Mouse (Mus musculus): ENCODE measurements around the gene Cflar.
"Not testable (repeated sequence)": the region's sequence is repeated elsewhere in the genome, so short reads cannot be mapped to it uniquely, and the experiment has no call there.

Cflar gene

GRCm38 (mm10) chr1:58711365-58712016, at the start of gene Cflar:
Gene Cflar, plus strand, starts transcription at chr1:58711508.
- peak; percentile 31 to 61 for DNase-seq (ENCODE audit: low spot score in 2 of 2)

DNA sequence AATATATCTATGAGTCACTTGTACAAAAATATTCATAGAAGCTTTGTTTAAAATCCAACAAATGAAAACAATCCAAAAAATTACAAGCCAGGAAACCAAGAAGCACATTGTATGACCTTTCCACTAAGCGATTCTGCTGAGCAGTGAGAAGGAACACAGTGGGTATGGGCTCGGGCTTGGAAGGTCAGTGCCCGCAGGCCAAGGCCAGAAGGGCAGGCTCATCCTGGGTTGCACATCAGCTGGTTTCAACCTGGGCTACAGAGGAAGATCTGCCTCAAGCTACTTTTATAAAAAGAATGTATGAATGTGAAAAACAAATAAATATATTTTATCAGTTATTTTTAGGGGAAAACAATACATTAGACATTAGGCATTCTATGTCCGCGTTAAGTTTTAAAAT, 48.6 kb upstream of the Cflar start:
- not testable (repeated sequence) for DNase-seq (ENCODE audit: low spot score in 2 of 2)

GRCm38 (mm10) chr1:58663365-58663764, 47.9 kb upstream of the Cflar start:
- DNase-seq (ENCODE audit: low spot score in 2 of 2): not testable (repeated sequence)

DNA sequence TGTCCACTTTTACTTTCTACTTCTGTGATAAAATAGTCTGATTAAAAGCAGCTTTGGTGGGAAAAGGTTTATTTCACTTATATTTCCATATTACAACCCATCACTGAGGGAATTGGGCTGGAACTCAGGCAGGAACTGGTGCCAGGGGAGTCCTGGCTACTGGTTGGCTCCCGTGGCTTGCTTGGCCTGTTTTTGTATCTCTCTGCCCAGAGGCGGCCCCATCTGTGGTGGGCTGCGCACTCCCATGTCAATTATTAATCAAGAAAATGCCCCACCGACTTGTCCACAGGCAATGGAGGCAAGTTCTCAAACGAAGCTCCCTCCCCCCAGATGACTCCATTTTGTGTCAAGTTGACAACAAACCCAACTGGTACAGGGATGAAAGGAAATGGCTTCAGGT, 43.1 kb upstream of the Cflar start:
- DNase-seq (ENCODE audit: low spot score in 2 of 2): no peak

DNA sequence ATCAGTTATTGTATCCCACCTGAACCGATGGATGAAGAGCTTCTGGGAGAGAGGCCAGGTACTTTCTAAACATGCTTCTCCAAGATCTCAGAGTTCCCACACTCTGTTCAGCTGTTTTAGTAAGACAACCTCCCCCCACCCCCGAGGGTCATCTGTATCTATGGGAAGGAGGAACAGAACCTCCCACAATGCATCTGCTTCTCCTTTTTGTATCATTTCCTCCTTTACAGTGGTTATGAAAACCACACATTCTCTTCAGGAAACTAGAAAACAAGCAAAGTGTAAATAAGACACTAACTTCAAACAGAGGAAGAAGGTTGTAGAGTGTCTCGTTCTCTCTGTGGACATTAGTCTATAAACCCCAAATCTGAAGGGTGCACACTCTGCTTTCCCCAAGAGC, 41.7 kb upstream of the Cflar start:
- not testable (repeated sequence) for DNase-seq (ENCODE audit: low spot score in 2 of 2)

- no peak for DNase-seq (ENCODE audit: low spot score in 2 of 2)
Observed at GRCm38 (mm10) chr1:58672116-58672515, 39.2 kb upstream of the Cflar start.

DNA sequence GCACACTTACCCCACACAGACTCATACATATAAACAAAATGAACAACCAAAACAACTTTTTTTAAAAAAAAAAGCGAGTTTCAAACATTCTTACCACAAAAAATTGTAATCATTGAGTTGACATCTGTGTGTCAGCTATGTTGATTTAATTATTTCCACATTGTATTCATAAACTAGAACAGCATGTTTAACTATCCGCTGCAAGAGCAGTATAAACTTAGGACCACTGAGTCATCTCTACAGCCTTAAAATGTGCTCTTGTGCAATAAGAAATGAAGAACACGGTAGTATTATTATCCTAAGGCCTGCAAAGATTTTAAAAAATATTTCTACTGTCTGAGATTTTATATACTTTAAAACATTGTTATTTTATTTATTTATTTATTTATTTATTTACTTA, 36.3 kb upstream of the Cflar start:
- no peak for DNase-seq (ENCODE audit: low spot score in 2 of 2)

GRCm38 (mm10) chr1:58677575-58677974, 33.7 kb upstream of the Cflar start:
- DNase-seq (ENCODE audit: low spot score in 2 of 2): peak in 1 of 2 experiments; percentile 11

GRCm38 (mm10) chr1:58678412-58678811, 32.9 kb upstream of the Cflar start:
- not testable (repeated sequence) for DNase-seq (ENCODE audit: low spot score in 2 of 2)

- no peak for DNase-seq (ENCODE audit: low spot score in 2 of 2)
Observed at GRCm38 (mm10) chr1:58689426-58689825, 21.9 kb upstream of the Cflar start.

- DNase-seq (ENCODE audit: low spot score in 2 of 2): no peak
Observed at GRCm38 (mm10) chr1:58690006-58690744, 21.1 kb upstream of the Cflar start.

GRCm38 (mm10) chr1:58690834-58691488, 20.3 kb upstream of the Cflar start:
- DNase-seq (ENCODE audit: low spot score in 2 of 2): not testable (repeated sequence)

DNA sequence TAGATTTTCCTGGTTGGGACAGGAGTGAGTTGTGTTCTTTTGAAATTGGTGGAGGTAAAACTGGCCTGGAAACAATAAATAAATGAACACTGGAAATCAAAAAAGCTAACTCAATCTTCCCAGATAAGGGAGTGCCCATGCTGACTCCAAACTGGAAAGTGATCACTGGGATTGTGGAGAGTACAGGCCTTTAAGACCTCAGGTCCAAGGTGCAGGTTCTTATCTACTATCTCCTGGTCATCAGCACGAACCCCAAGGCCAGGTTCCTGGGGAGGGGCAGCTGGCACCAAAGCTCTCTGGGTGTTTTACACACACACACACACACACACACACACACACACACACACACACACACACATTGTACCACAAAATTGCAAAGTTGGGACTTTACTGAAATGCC, 19.6 kb upstream of the Cflar start:
- not testable (repeated sequence) for DNase-seq (ENCODE audit: low spot score in 2 of 2)

- DNase-seq (ENCODE audit: low spot score in 2 of 2): no peak
Observed at GRCm38 (mm10) chr1:58693696-58694095, 17.6 kb upstream of the Cflar start.

DNA sequence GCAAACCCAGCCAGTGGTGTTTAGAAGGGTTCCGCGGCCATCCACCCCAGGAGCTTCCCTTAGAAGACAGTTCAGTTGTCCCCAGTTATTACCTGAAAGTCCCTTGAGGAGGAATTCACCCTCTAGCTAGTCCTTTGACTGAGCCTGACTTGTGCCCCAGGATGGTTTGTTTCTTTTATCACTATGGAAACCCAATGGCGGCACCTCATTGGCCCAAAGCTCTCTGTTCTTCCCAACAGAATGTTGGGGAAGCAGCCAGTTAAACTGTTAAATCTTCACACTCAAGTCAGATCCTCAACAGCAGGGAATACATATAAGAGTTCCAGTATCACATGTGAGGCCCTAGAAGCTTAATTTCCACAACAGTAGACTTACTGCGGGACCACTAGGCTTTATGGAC, 15.5 kb upstream of the Cflar start, which contains the start of gene Als2cr12:
TSS of gene Als2cr12 (minus strand) at position 180 of the 400 bp plus-strand sequence.
- DNase-seq (ENCODE audit: low spot score in 2 of 2): not testable (repeated sequence)

DNA sequence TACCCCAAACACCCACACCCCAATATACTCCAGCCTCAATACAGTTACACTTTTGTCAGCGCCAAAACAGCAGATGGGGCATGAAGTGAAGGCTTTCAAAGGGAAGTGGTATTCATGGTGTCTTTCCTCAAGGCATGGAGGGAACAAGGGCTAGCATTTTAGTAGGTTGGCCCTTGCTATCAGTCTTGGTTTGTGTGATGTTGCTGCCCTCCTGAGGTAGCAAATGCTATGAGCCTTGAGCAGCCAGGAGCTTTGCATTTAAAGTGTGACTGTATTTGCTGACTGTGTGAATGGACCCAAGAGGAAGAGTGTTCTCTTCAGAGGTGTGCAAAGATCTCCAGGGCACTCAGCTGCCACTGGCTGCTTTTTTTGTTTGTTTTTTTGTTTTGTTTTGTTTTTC, 13.7 kb upstream of the Cflar start:
- DNase-seq (ENCODE audit: low spot score in 2 of 2): not testable (repeated sequence)

GRCm38 (mm10) chr1:58698781-58699180, 12.5 kb upstream of the Cflar start:
- no peak for DNase-seq (ENCODE audit: low spot score in 2 of 2)

GRCm38 (mm10) chr1:58699988-58700387, 11.3 kb upstream of the Cflar start:
- DNase-seq (ENCODE audit: low spot score in 2 of 2): no peak

DNA sequence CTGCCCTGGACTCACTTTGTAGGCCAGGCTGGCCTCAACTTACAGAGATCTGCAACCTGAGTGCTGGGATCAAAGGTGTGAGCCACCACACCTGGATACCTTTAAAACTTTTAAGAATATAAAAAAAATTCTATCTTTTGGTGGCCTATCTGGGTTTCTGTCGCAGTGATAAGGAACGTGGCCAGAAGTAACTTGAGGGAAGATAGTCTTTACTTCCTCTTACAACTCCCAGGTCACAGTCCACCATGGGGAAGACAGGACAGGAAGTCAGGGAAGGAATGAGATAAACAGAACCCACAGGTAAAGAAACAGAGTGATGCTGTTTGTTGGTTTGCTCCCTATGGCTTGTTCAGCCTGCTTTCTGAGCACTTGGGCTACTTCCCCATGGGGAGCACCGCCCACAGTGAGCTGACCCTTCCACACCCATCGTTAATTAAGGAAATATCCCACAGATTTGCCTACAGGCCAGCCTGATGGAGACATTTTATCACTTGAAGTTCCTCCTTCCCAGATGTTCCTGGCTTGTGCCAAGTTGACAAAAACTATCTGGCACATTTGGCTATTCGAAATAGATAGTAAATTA, 10.6 kb upstream of the Cflar start:
- DNase-seq (ENCODE audit: low spot score in 2 of 2): not testable (repeated sequence)

- DNase-seq (ENCODE audit: low spot score in 2 of 2): not testable (repeated sequence)
Observed at GRCm38 (mm10) chr1:58710043-58710442, 1.3 kb upstream of the Cflar start.

DNA sequence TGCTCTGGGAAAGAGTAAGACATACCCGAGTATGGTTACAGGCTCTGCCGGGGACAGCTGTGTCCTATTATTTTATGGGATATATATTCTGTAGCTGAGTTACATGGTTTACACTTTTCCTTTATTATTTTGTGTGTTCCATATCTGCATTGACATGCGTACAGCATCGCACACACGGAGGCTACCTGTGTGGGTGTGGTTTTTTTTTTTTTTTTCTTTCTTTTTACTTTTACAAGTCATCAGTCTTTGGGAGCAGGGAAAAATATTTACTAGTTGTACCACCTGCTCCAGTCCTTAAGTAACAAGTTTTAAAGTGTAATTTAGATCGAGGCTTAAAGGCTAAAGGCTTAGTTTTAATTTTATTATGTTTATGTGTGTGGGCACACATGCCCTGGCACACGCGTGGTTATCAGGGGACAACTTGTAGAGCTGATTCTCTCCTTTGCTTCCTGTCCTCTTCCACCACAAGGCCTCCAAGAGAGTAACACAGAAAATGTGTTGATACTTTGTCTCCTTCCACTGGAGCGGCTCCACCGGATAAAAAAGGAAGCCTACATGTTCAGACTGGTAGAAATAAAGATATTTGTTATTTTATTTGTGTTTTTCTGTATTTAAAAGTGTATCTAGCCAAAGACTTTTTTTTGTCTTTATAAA, 470 bp upstream of the Cflar start:
- DNase-seq (ENCODE audit: low spot score in 2 of 2): no peak

Measured in cerebellum, postnatal 4 days (tissue).